Mouse (Mus musculus) myocyte (in vitro differentiated cells): Measurements from ENCODE around the gene Pck1. TPM values are rescaled to one million over a fixed set of nuclear protein-coding genes. Genes with fewer than 3 reads are reported as not detected.

ENCODE experiments used
- H3K27me3 ChIP-seq: one replicate; pipeline ENCODE4 v1.6.1; 2011; ENCODE audit not compliant: control insufficient read depth, insufficient read depth, insufficient read length
- H3K36me3 ChIP-seq: one replicate; pipeline ENCODE4 v1.6.1; 2011; ENCODE audit not compliant: control insufficient read depth, insufficient read depth
- H3K4me2 ChIP-seq: one replicate; pipeline ENCODE4 v1.6.1; 2011; ENCODE audit warnings: low read depth, control low read depth
- H3K4me3 ChIP-seq: one replicate; pipeline ENCODE4 v1.5.1; 2011; ENCODE audit warnings: mild to moderate bottlenecking, control low read depth, moderate library complexity
- H3K79me2 ChIP-seq: one replicate; pipeline ENCODE4 v1.6.1; 2011; ENCODE audit not compliant: control insufficient read depth, insufficient read depth
- H3ac ChIP-seq: one replicate; pipeline ENCODE4 v1.6.1; 2011; ENCODE audit not compliant: control insufficient read depth, insufficient read length
- CEBPB ChIP-seq: IDR thresholded peaks from 2 replicates; pipeline ENCODE4 v1.6.1; 2011; ENCODE audit warnings: mild to moderate bottlenecking, moderate library complexity; ENCODE audit not compliant: poor library complexity, insufficient read depth, severe bottlenecking
- E2F4 ChIP-seq: IDR thresholded peaks from one replicate; pipeline ENCODE4 v1.6.1; 2011; ENCODE audit warnings: mild to moderate bottlenecking, control low read depth, moderate library complexity; ENCODE audit not compliant: insufficient read depth
- MAX ChIP-seq: IDR thresholded peaks from one replicate; pipeline ENCODE4 v1.6.1; 2011; ENCODE audit warnings: low read depth, mild to moderate bottlenecking, control low read depth
- MYOD1 ChIP-seq, 3 experiments: IDR thresholded peaks; one replicate each; pipeline ENCODE4 v1.6.1; 2011; ENCODE audit warnings: control low read depth in 2 of 3, low read depth in 2 of 3, mild to moderate bottlenecking in 2 of 3, moderate library complexity in 1 of 3; ENCODE audit not compliant: insufficient read length in 2 of 3, control insufficient read depth in 1 of 3
- MYOG ChIP-seq, 3 experiments: IDR thresholded peaks; one replicate each; pipeline ENCODE4 v1.6.1; 2011; ENCODE audit warnings: control low read depth in 2 of 3, low read depth in 2 of 3, mild to moderate bottlenecking in 2 of 3; ENCODE audit not compliant: insufficient read length in 2 of 3, control insufficient read depth in 1 of 3, insufficient read depth in 1 of 3
- POLR2A ChIP-seq: IDR thresholded peaks from one replicate; pipeline ENCODE4 v1.6.1; 2011; ENCODE audit warnings: low read depth, mild to moderate bottlenecking, control low read depth, moderate library complexity; ENCODE audit not compliant: insufficient read length
- POLR2AphosphoS2 ChIP-seq: IDR thresholded peaks from one replicate; pipeline ENCODE4 v1.6.1; 2011; ENCODE audit warnings: low read depth, control low read depth; ENCODE audit not compliant: insufficient read length
- REST ChIP-seq: IDR thresholded peaks from one replicate; pipeline ENCODE4 v1.6.1; 2011; ENCODE audit warnings: mild to moderate bottlenecking, control low read depth, moderate library complexity; ENCODE audit not compliant: insufficient read depth, insufficient read length
- SRF ChIP-seq: IDR thresholded peaks from one replicate; pipeline ENCODE4 v1.6.1; 2011; ENCODE audit warnings: low read depth; ENCODE audit not compliant: control insufficient read depth, insufficient read length
- TCF12 ChIP-seq: IDR thresholded peaks from one replicate; pipeline ENCODE4 v1.6.1; 2011; ENCODE audit warnings: mild to moderate bottlenecking, control low read depth; ENCODE audit not compliant: poor library complexity, insufficient read depth, severe bottlenecking
- TCF3 ChIP-seq: IDR thresholded peaks from one replicate; pipeline ENCODE4 v1.6.1; 2011; ENCODE audit warnings: low read depth, control low read depth; ENCODE audit not compliant: insufficient read length
- USF1 ChIP-seq: IDR thresholded peaks from one replicate; pipeline ENCODE4 v1.6.1; 2011; ENCODE audit warnings: low read depth, mild to moderate bottlenecking, control low read depth, moderate library complexity
- polyA plus RNA-seq: library from polyadenylated mRNA; unstranded; fragments of >200 nt; fragmentation: generic; extraction: Trizol; gene quantifications from one replicate; pipeline ENCODE4 v1.2.1, GENCODE M21; 2012; ENCODE audit warnings: missing spikeins

The Pck1 gene
- polyA plus RNA-seq, 1 experiment = not detected

- no peaks in the 10 kb centered on the region for H3K36me3 ChIP-seq
- TF ChIP-seq CEBPB (no peak), E2F4 (no peak)
These were observed 2.1 kb downstream of the Pck1 start for GRCm38 (mm10) chr2:173154962-173155361.

GRCm38 (mm10) chr2:173155907-173156306, 3.1 kb downstream of the Pck1 start:
- Histone ChIP-seq H3K27me3 (peaks cover 49% of the 10 kb centered on the region), H3ac (no peak overlapping the region), H3K4me2 (no peak overlapping the region), H3K36me3 (no peaks in the 10 kb centered on the region), H3K4me3 (no peak overlapping the region), H3K79me2 (no peaks in the 10 kb centered on the region)
- TF ChIP-seq MYOG (IDR thresholded peaks at IDR 0.05; ENCODE audit: control insufficient read depth in 1 of 3, insufficient read depth in 1 of 3, insufficient read length in 2 of 3, low read depth in 2 of 3) (no peak), TCF12 (no peak), CEBPB (no peak), MAX (no peak), POLR2A (no peak), REST (no peak), E2F4 (no peak), SRF (no peak), TCF3 (no peak), MYOD1 (IDR thresholded peaks at IDR 0.05; ENCODE audit: control insufficient read depth in 1 of 3, insufficient read length in 2 of 3, low read depth in 2 of 3) (no peak), USF1 (no peak), POLR2AphosphoS2 (no peak)

More at GRCm38 (mm10) chr2:173154962-173155361, 2.1 kb downstream of the Pck1 start:
- Histone ChIP-seq H3K4me3 (no peak overlapping the region), H3K79me2 (no peaks in the 10 kb centered on the region), H3K27me3 (peaks cover 47% of the 10 kb centered on the region), H3K4me2 (no peak overlapping the region), H3ac (no peak overlapping the region)

DNA sequence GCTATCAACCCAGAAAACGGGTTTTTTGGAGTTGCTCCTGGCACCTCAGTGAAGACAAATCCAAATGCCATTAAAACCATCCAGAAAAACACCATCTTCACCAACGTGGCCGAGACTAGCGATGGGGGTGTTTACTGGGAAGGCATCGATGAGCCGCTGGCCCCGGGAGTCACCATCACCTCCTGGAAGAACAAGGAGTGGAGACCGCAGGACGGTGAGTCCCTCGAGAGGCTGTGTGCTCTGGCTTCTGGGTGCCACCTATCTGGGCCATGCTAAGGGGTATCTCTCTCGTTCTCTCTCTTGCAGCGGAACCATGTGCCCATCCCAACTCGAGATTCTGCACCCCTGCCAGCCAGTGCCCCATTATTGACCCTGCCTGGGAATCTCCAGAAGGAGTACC, 4.1 kb downstream of the Pck1 start:
- H3K4me3 ChIP-seq = no peak overlapping the region
- H3K27me3 ChIP-seq = peaks cover 44% of the 10 kb centered on the region
- H3K36me3 ChIP-seq = no peaks in the 10 kb centered on the region
- no peak overlapping the region for H3ac ChIP-seq
- H3K79me2 ChIP-seq = no peaks in the 10 kb centered on the region
- no peak for TF ChIP-seq CEBPB
- TF ChIP-seq REST = no peak
- TF ChIP-seq MAX = no peak
- TF ChIP-seq SRF = no peak
- no peak for TF ChIP-seq POLR2AphosphoS2
- H3K4me2 ChIP-seq = no peak overlapping the region

- Histone ChIP-seq H3K27me3 (peaks cover 45% of the 10 kb centered on the region), H3K36me3 (no peaks in the 10 kb centered on the region), H3K4me2 (no peak overlapping the region), H3K4me3 (no peak overlapping the region), H3K79me2 (no peaks in the 10 kb centered on the region), H3ac (no peak overlapping the region)
- TF ChIP-seq POLR2A = no peak
- no peak for TF ChIP-seq CEBPB
- no peak for TF ChIP-seq USF1
- TF ChIP-seq TCF3 = no peak
- TF ChIP-seq SRF = no peak
- TF ChIP-seq MYOD1 (IDR thresholded peaks at IDR 0.05; ENCODE audit: control insufficient read depth in 1 of 3, insufficient read length in 2 of 3, low read depth in 2 of 3) = no peak
- TF ChIP-seq E2F4 = no peak
- no peak for TF ChIP-seq MYOG (IDR thresholded peaks at IDR 0.05; ENCODE audit: control insufficient read depth in 1 of 3, insufficient read depth in 1 of 3, insufficient read length in 2 of 3, low read depth in 2 of 3)
- TF ChIP-seq TCF12 = no peak
- TF ChIP-seq MAX = no peak
- no peak for TF ChIP-seq REST
- no peak for TF ChIP-seq POLR2AphosphoS2
These were observed 4.5 kb downstream of the Pck1 start for GRCm38 (mm10) chr2:173157376-173157775.

GRCm38 (mm10) chr2:173157871-173158270, 5.0 kb downstream of the Pck1 start:
- Histone ChIP-seq H3K4me3 (no peak overlapping the region), H3ac (no peak overlapping the region), H3K27me3 (peaks cover 43% of the 10 kb centered on the region), H3K79me2 (no peaks in the 10 kb centered on the region), H3K4me2 (no peak overlapping the region), H3K36me3 (no peaks in the 10 kb centered on the region)
- TF ChIP-seq MYOD1 (IDR thresholded peaks at IDR 0.05; ENCODE audit: control insufficient read depth in 1 of 3, insufficient read length in 2 of 3, low read depth in 2 of 3) (peak in 1 of 3 experiments; percentile 13), USF1 (no peak)

DNA sequence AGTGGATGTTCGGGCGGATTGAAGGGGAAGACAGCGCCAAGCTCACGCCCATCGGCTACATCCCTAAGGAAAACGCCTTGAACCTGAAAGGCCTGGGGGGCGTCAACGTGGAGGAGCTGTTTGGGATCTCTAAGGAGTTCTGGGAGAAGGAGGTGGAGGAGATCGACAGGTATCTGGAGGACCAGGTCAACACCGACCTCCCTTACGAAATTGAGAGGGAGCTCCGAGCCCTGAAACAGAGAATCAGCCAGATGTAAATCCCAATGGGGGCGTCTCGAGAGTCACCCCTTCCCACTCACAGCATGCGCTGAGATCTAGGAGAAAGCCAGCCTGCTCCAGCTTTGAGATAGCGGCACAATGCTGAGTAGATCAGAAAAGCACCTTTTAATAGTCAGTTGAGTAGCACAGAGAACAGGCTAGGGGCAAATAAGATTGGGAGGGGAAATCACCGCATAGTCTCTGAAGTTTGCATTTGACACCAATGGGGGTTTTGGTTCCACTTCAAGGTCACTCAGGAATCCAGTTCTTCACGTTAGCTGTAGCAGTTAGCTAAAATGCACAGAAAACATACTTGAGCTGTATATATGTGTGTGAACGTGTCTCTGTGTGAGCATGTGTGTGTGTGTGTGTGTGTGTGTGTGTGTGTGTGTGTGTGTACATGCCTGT, 5.7 kb downstream of the Pck1 start:
- Histone ChIP-seq H3K4me3 (no peak overlapping the region), H3ac (no peak overlapping the region), H3K79me2 (no peaks in the 10 kb centered on the region), H3K4me2 (no peak overlapping the region), H3K36me3 (no peaks in the 10 kb centered on the region), H3K27me3 (peaks cover 41% of the 10 kb centered on the region)
- no peak for TF ChIP-seq MAX
- no peak for TF ChIP-seq POLR2AphosphoS2
- no peak for TF ChIP-seq E2F4
- no peak for TF ChIP-seq SRF
- TF ChIP-seq REST = no peak
- TF ChIP-seq CEBPB = no peak
- TF ChIP-seq USF1 = no peak
- no peak for TF ChIP-seq MYOG (IDR thresholded peaks at IDR 0.05; ENCODE audit: control insufficient read depth in 1 of 3, insufficient read depth in 1 of 3, insufficient read length in 2 of 3, low read depth in 2 of 3)
- no peak for TF ChIP-seq TCF3
- no peak for TF ChIP-seq POLR2A
- no peak for TF ChIP-seq MYOD1 (IDR thresholded peaks at IDR 0.05; ENCODE audit: control insufficient read depth in 1 of 3, insufficient read length in 2 of 3, low read depth in 2 of 3)
- TF ChIP-seq TCF12 = no peak
